Mouse (Mus musculus) heart, embryonic 14.5 days (tissue): ENCODE measurements at regions not wholly inside any gene's neighbourhood (a gene's known extent, or its start where the extent isn't known, plus 50 kb on each side); places are given as distances from the start of the nearest gene placed in this dataset.

Experiments used
- ATAC-seq: fragments of 200-750 bp; cut with Nextera tagmentation; 2 replicates; pipeline ENCODE4 v1.8.0; 2017; ENCODE audit warnings: low read depth, moderate TSS enrichment; ENCODE audit not compliant: insufficient number of reproducible peaks, insufficient read depth, low FRiP score
- H3K27ac ChIP-seq, 2 experiments: fragments of 200-500 bp in 1 of 2; fragments of 300-500 bp in 1 of 2; sonication (generic) in 1 of 2; replicated peaks in 1 of 2; 2 replicates each; pipeline ENCODE4 v1.5.1; 2012 to 2014; ENCODE audit warnings: low read depth in 2 of 2, low read length in 2 of 2, control low read depth in 1 of 2, mild to moderate bottlenecking in 1 of 2, mixed read lengths in 1 of 2; ENCODE audit not compliant: control insufficient read depth in 1 of 2, insufficient read depth in 1 of 2
- H3K27me3 ChIP-seq: fragments of 300-500 bp; sonication (generic); 2 replicates; pipeline ENCODE4 v1.6.1; 2014; ENCODE audit warnings: mild to moderate bottlenecking, low read length, control low read depth; ENCODE audit not compliant: control insufficient read depth, insufficient read depth
- H3K36me3 ChIP-seq: fragments of 300-500 bp; sonication (generic); 2 replicates; pipeline ENCODE4 v1.6.1; 2014; ENCODE audit warnings: mild to moderate bottlenecking, control low read depth, low read length, mixed read lengths; ENCODE audit not compliant: control insufficient read depth, insufficient read depth
- H3K4me1 ChIP-seq, 2 experiments: fragments of 200-500 bp in 1 of 2; fragments of 300-500 bp in 1 of 2; sonication (generic) in 1 of 2; 2 replicates each; pipeline ENCODE4 v1.6.1; 2012 to 2014; ENCODE audit warnings: low read length in 2 of 2, control low read depth in 1 of 2, mixed read lengths in 1 of 2; ENCODE audit not compliant: control insufficient read depth in 2 of 2, insufficient read depth in 2 of 2
- H3K4me2 ChIP-seq: fragments of 300-500 bp; sonication (generic); 2 replicates; pipeline ENCODE4 v1.6.1; 2014; ENCODE audit warnings: mild to moderate bottlenecking, low read length
- H3K4me3 ChIP-seq, 2 experiments: fragments of 200-500 bp in 1 of 2; fragments of 300-500 bp in 1 of 2; sonication (generic) in 1 of 2; 2 replicates each; pipeline ENCODE4 v1.5.1; 2012 to 2014; ENCODE audit warnings: low read length in 2 of 2, mild to moderate bottlenecking in 2 of 2, control low read depth in 1 of 2, low read depth in 1 of 2, moderate library complexity in 1 of 2; ENCODE audit not compliant: control insufficient read depth in 1 of 2, insufficient read depth in 1 of 2
- H3K9ac ChIP-seq: fragments of 300-500 bp; sonication (generic); 2 replicates; pipeline ENCODE4 v1.6.1; 2014; ENCODE audit warnings: mild to moderate bottlenecking, low read length
- H3K9me3 ChIP-seq: fragments of 300-500 bp; sonication (generic); 2 replicates; pipeline ENCODE4 v1.6.1; 2016; ENCODE audit warnings: low read length, control low read depth; ENCODE audit not compliant: control insufficient read depth
- whole genome bisulfite sequencing: fragments of 180-500 bp; shearing (Covaris S2); extraction: QIAGEN DNeasy Blood & Tissue Kit; methylation state at CpG from one replicate; pipeline ENCODE4 v1.1.7; 2014; 5-methylcytosine and 5-hydroxymethylcytosine counted together

GRCm38 (mm10) chr6:134342796-134343605, 53.1 kb upstream of the Bcl2l14 start:
- Histone ChIP-seq H3K27ac (no peak overlapping the region), H3K4me1 (no peaks in the 10 kb centered on the region), H3K27me3 (no peaks in the 10 kb centered on the region), H3K4me2 (no peak overlapping the region), H3K9me3 (no peaks in the 10 kb centered on the region), H3K36me3 (no peaks in the 10 kb centered on the region), H3K9ac (no peak overlapping the region), H3K4me3 (no peak overlapping the region)
- ATAC-seq: no peak
- 83% methylated on average over 9 of the region's 9 CpGs for WGBS

- Histone ChIP-seq H3K4me2 (no peak overlapping the region), H3K36me3 (no peaks in the 10 kb centered on the region), H3K9me3 (no peaks in the 10 kb centered on the region), H3K4me1 (no peaks in the 10 kb centered on the region), H3K4me3 (no peak overlapping the region), H3K9ac (no peak overlapping the region), H3K27ac (no peak overlapping the region), H3K27me3 (no peaks in the 10 kb centered on the region)
- ATAC-seq: no peak
- 91% methylated on average over 4 of the region's 4 CpGs for WGBS
Observed at GRCm38 (mm10) chr6:134343606-134343901, 52.6 kb upstream of the Bcl2l14 start.
